Mouse (Mus musculus): Measurements from ENCODE around the gene Btbd35f20.
"Not testable (repeated sequence)": the region's sequence is repeated elsewhere in the genome, so short reads cannot be mapped to it uniquely, and the experiment has no call there.

Btbd35f20 gene

GRCm38 (mm10) chrX:4291145-4291544, at the start of gene Btbd35f20:
TSS of gene Btbd35f20 (minus strand) at chrX:4291245.
- DNase-seq (ENCODE audit: low spot score in 2 of 2): not testable (repeated sequence)

Measured in spleen, postnatal 36 days (tissue).